Mouse (Mus musculus) thymus, postnatal 25 days (tissue): ENCODE measurements around the gene Tnfsf13.
"Not testable (repeated sequence)": the region's sequence is repeated elsewhere in the genome, so short reads cannot be mapped to it uniquely, and the experiment has no call there.

Experiments
- DNase-seq: peaks from one replicate; pipeline ENCODE4 v3.0.0; 2022

Tnfsf13 gene

GRCm38 (mm10) chr11:69685526-69686148 lies at the start of gene Tnfsf13:
Tnfsf13 (minus strand) TSS chr11:69685784.
- DNase-seq, result no peak

- not testable (repeated sequence) for DNase-seq
Observed at GRCm38 (mm10) chr11:69731408-69731807, 45.8 kb upstream of the Tnfsf13 start.

- DNase-seq, result peak; percentile 76
Observed at GRCm38 (mm10) chr11:69729063-69729462, 43.5 kb upstream of the Tnfsf13 start.

GRCm38 (mm10) chr11:69725951-69726350 lies 40.4 kb upstream of the Tnfsf13 start:
- no peak for DNase-seq

GRCm38 (mm10) chr11:69723074-69723473 lies 37.5 kb upstream of the Tnfsf13 start:
- DNase-seq, result no peak

GRCm38 (mm10) chr11:69720852-69721251 lies 35.3 kb upstream of the Tnfsf13 start:
- DNase-seq, result no peak

DNA sequence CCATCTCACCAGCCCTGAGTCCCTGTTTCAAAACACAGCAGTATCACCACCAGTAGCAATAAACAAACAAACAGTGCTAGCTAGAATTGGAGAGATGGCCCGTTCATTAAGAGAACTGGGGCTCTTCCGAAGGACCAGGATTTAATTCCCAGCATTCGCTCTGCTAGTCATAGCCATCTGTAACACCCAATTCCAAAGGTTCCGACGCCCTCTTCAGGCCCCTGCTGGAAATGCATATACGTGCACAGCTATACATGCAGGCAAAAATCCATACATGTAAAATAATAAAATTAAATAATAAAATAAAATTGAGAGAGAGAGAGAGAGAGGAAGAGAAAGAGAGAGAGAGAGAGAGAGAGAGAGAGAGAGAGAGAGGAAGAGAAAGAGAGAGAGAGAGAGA lies 33.8 kb upstream of the Tnfsf13 start:
- DNase-seq, result no peak

DNA sequence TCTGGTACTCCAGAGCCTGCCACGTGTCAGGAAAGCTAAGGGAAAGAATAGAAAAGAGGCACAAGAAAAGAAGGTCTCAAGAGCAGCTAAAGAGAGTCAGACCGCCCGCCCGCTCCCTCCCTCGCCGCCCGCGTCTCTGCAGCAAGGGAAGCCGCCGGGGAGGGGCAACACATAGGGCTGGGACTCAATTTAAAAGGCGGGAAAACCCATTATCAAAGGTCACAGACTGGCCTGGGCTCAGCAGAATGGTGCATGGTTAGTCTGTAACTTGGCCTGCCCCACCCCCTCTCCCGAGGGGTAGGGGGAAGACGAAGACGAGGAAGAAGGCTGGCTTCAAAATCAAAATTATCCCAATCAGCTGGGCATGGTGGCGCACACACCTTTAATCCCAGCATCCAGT lies 33.1 kb upstream of the Tnfsf13 start:
- no peak for DNase-seq

DNA sequence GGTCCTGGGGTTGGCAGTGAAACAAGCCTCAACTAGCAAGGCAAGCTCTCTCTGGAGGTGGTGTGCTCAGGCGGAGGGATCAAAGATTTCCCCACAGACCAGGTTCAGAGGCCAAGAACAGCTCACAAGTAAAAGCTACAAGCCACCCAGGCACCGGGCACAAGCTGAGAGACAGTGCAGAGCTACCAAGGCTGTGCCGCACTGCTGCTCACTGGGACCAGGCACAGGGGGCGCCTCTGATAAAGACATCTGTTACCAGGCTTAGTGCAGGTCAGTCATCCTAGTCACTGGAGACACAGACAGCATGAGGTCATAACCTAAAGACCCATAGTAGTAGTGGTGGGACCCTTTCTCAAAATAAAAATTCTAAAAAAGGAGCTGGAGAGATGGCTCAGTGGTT lies 31.4 kb upstream of the Tnfsf13 start:
- no peak for DNase-seq

- no peak for DNase-seq
Observed at GRCm38 (mm10) chr11:69715929-69716328, 30.3 kb upstream of the Tnfsf13 start.

GRCm38 (mm10) chr11:69715482-69715881 lies 29.9 kb upstream of the Tnfsf13 start:
- no peak for DNase-seq

DNA sequence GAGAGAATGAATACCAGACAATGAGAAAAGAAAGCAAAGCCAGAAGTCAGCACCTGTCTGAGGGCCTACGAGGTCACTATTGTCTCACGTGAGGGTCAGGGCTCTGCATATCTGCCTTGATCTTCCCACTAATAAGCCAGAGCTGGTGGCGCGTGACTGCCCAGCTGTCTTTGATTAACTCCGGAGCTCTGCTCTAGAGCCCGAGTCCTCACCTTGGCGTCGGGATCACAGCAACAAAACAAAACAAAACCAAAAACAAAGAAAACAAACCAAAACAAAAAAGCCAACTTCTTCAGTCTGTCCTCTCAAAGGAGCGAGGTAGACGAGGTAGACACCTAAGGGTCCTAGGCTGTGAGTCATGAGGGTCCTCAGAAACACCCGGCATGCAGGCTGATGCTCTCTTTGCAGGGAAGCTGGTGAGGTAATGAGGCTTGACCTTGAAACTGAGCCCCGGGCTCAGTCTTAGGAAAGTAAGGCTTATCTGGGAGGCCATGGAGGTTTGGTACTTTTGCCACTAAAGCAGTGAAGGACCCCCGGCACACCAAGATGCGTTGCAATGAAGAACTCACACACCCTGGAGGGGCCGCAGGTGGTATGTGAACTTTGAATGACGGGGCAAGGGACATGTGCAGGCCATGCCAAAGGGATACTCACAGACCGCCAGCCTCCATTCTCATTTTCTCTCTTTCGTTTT lies 29.2 kb upstream of the Tnfsf13 start:
- DNase-seq, result no peak

- no peak for DNase-seq
Observed at GRCm38 (mm10) chr11:69712954-69713672, 27.5 kb upstream of the Tnfsf13 start.

DNA sequence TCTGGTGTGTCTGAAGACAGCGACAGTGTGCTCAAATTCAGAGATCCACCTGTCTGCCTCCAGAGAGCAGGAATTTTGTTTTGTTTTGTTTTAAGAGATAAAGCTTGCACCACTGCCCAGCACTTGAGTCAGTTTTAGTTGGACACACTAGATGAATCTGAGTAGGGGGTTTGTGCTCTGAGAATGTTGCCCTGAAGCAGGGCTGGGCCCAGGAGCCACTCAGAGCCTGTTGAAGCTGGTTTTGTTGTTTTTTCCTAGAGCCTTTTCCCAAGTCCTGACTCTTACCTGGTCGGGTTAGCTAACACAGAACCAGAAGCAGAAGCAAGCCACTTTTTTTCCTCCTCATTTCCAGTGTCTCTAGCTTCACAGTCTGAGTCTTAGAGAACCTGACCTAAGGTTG lies 25.5 kb upstream of the Tnfsf13 start:
- DNase-seq, result no peak

DNA sequence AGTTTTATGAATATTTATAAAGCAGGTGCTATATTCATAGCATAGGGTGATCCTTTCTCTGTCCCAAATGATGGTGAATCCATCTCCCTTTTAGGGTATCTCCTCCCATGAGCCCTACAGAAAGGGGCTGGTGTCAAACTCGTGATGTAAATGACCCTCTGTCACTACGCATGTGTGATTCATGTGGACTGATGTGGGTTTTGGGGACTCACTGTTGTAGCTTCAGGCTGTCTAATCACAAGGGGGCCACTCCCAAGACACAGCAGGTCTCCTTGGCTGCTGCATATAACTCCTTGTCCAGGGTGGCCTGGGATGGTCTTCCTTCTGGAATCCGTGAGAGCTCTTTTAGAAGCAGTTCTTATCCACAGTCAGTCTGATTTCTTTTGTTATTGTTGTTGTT lies 24.9 kb upstream of the Tnfsf13 start:
- DNase-seq, result no peak

DNA sequence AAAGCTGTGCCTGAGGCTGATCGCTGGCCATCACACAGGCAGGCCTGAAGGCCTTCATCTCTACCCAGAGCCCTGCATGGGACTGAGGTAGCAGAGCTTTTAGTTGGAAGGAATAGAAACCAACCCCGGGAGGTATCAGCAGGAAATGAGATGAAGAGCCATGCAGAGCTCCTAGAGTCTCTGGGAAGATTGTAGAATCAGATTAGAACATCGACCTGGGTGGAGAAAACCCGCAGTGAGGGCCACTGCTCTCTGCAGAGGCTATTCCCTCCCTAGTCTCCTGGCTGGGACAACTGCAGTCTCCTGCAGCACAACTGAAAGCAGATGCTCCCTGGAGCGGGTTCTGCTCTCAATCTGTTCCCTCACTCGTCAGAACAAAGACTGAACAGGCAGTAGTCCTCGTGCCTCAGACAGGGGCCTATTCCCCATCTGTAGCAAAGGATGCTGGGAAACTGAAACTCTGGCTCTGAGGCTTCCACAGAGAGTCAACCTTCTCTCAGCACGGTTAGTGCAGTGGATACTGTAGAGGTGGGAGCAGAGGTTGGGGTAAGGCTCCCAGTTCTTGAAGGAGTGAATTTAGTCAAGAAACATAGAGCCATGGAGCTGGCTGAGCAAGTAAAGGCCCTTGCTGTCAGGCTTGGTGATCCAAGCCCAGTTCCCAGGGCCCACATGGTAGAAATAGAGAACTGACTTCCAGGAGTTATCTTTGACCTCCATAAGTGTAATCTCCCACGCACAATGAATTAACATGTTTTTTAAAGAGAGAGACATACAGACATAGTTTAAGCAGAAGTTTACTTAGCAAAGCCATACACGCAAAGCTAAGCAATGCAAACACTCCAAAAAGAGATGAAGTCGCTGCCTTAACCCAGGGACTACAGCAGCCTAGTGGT lies 24.2 kb upstream of the Tnfsf13 start:
- no peak for DNase-seq

- DNase-seq, result no peak
Observed at GRCm38 (mm10) chr11:69708614-69709265, 23.2 kb upstream of the Tnfsf13 start.

DNA sequence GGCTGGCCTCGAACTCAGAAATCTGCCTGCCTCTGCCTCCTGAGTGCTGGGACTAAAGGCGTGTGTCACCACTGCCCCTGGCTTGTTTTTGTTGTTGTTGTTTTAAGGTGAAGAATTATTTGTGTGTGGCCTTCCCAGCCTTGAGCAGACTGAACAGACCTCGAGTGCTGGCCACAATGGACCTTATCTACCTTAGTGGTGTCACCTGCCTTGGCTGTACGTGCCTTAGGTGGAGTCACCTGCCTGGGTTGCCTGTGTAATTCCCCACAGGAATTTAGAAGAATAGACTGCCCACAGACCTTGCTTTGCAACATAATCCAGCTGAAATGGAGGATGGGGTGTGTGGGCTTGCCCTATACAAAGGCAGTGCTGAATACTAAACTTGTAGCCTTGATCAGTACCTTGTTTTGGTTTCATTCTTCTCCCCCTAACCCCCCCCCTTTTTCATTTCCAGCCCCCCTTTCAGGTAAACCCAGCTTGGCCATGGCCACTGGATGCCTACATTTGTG lies 22.3 kb upstream of the Tnfsf13 start:
- DNase-seq, result no peak

DNA sequence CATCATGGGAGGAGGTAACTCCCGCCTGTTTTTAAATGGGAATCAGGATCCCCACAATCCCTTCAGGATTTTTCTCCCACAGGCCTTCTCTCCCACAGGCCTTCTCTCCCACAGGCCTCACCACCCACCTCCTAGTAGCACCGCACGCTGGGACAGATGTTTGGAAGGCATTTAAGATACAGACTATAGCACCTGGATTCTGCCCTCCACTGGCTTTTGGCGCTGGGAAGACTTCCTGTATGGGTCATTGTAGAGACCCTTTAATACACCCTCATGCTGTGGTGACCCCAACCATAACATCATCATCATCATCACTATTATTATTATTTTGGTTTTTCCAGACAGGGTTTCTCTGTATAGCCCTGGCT lies 21.9 kb upstream of the Tnfsf13 start:
- no peak for DNase-seq

DNA sequence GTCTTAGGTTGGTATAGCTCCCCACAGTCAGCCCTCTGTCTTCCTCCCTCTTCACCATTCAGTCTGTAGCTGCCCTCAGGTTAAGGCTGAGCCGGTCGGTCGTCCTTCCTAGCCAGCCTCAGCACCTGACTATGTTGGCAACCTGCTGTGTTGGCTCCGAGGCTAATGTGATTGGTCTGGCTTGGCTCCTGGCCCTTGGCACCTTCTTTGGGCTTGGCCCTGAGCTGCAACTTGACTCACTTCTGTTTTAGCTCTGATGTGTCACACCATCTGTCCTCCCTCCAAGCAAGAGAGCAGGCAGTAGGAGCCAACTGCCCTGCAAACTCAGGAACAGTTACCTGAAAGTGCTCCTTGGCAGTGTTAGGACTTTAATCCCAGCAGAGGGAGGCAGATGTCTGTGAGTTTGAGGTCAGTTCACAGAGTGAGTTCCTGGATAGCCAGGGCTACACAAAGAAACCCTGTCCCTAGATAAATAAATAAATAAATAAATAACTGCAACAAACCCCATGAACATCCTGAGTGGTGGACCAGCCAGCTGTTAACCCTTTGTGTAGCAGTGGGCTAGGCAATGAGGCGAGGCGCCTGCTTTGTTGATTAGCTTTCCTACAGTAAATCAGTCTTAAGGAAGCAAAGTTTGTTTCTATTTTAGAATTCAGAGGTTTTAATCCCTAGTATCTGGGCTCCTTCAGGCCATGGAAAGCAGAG lies 21.3 kb upstream of the Tnfsf13 start:
- no peak for DNase-seq

GRCm38 (mm10) chr11:69704613-69705010 lies 19.0 kb upstream of the Tnfsf13 start:
- DNase-seq, result no peak
